Mouse (Mus musculus) G1E-ER4 (cell line): Measurements from ENCODE around the gene Gm13304. TPM values are rescaled to one million over a fixed set of nuclear protein-coding genes. Genes with fewer than 3 reads are reported as not detected.
"Not testable (repeated sequence)": the region's sequence is repeated elsewhere in the genome, so short reads cannot be mapped to it uniquely, and the experiment has no call there.

Experiments
- GATA1 ChIP-seq: IDR thresholded peaks from one replicate; pipeline ENCODE4 v1.8.0; 2012; ENCODE audit warnings: low read length, inconsistent platforms
- polyA plus RNA-seq: library from polyadenylated mRNA; stranded (reverse); fragments of >175 nt; gene quantifications from 2 replicates; pipeline ENCODE4 v1.2.3, GENCODE M21; 2012

Gene Gm13304
- not detected in 2 replicates for polyA plus RNA-seq

DNA sequence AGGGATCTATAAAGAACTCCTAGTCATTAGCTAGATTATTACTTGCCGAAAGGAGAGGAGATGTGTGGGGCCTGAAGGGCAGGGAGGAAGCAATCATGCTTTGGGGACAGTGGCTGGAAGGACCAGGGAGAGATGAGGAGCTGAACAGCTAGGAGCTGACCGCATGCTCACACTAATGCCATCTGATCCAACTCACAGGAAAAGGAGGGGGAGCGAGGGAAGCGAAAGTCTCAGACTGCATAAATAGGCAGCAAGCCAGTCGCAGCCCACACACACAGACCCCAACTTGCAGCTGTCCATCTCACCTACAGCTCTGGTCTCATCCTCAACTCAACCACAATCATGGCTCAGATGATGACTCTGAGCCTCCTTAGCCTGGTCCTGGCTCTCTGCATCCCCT is at the start of gene Gm13304:
Gene Gm13304 (plus strand): TSS at position 301 of the 400 bp plus-strand sequence.
- TF ChIP-seq GATA1, result not testable (repeated sequence)

DNA sequence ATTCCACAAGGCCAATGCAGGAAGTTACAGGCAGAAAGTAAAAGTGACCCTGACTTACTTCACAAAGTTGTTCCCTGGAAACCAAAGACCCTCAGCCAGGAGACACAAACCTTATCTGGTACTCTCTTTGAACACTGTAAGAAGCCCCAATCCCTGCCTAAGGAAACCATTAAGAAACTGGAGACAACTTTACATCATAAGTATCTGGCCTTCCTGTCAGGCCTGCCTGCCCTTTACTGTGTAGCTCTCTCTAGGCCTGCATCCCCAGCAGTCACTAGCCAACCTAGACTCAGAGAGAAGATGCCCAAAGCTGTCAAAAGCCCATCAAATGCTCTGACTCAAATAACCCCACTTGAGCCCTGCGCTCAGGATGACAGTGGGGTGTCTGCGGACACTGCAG is 23.7 kb upstream of the Gm13304 start, which contains the start of gene Gm3893:
Gene Gm3893 (plus strand): TSS at position 301 of the 400 bp plus-strand sequence.
- TF ChIP-seq GATA1, result not testable (repeated sequence)

DNA sequence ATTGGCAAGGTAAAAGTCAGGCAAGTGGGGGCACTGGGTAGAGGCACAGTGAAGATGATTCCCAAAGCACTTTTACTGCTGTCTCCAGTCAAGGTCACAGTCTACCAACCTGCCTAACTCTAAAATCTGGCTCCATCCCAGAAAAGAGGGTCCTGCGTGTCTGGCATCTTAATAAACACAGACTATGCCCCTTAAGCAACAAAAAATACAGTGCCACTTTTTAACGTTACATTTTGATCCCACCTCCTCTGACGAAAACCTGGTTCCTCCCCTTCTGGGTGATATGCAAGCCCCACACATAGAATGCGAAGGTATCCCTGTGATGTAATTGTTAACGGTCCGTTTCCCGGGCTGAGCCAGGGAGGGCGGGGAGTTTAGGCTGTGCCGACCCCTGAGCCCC is 38.5 kb downstream of the Gm13304 start, which contains the start of gene Gm13306:
Gene Gm13306 (plus strand): TSS at position 301 of the 400 bp plus-strand sequence.
- not testable (repeated sequence) for TF ChIP-seq GATA1

Other genes with a start within 250 kb of the Gm13304 start
- not detected in 2 replicates for gene Gm21541, start 211.2 kb upstream of the Gm13304 start, polyA plus RNA-seq
- 0.22 and 2.0 TPM in 2 replicates for gene Gm20878, start 173.2 kb upstream of the Gm13304 start, polyA plus RNA-seq
- not detected in 2 replicates for gene Fam205a4, start 148.8 kb upstream of the Gm13304 start, polyA plus RNA-seq
- gene Gm21093, start 80.1 kb upstream of the Gm13304 start, polyA plus RNA-seq, result not detected in 2 replicates
- gene Gm3893, start 23.6 kb upstream of the Gm13304 start, polyA plus RNA-seq, result not detected in 2 replicates
- not detected in 2 replicates for gene Gm13306, start 38.6 kb downstream of the Gm13304 start, polyA plus RNA-seq
- gene Gm13305, start 53.8 kb downstream of the Gm13304 start, polyA plus RNA-seq, result not detected in 2 replicates
- gene Gm10600, start 125.8 kb downstream of the Gm13304 start, polyA plus RNA-seq, result not detected in 2 replicates
- not detected in 2 replicates for gene Ccl21b, start 140.9 kb downstream of the Gm13304 start, polyA plus RNA-seq
- gene Gm21953, start 179.4 kb downstream of the Gm13304 start, polyA plus RNA-seq, result not detected in 2 replicates
- not detected in 2 replicates for gene Fam205a3, start 203.5 kb downstream of the Gm13304 start, polyA plus RNA-seq